Mouse (Mus musculus): ENCODE results near the gene Dnal1.

Gene Dnal1

GRCm38 (mm10) chr12:84126899-84127298 is 12.7 kb downstream of the Dnal1 start:
- DNase-seq (ENCODE audit: extremely low spot score, low spot score): no peak

GRCm38 (mm10) chr12:84128576-84128975 is 14.4 kb downstream of the Dnal1 start:
- no peak for DNase-seq (ENCODE audit: extremely low spot score, low spot score)

- DNase-seq (ENCODE audit: extremely low spot score, low spot score): no peak
Measured at GRCm38 (mm10) chr12:84129931-84130330, 15.8 kb downstream of the Dnal1 start.

GRCm38 (mm10) chr12:84132265-84132664 is 18.1 kb downstream of the Dnal1 start:
- no peak for DNase-seq (ENCODE audit: extremely low spot score, low spot score)

GRCm38 (mm10) chr12:84137131-84137530 is 23.0 kb downstream of the Dnal1 start:
- no peak for DNase-seq (ENCODE audit: extremely low spot score, low spot score)

GRCm38 (mm10) chr12:84140135-84140534 is 26.0 kb downstream of the Dnal1 start:
- no peak for DNase-seq (ENCODE audit: extremely low spot score, low spot score)

GRCm38 (mm10) chr12:84141271-84141670 is 27.1 kb downstream of the Dnal1 start:
- no peak for DNase-seq (ENCODE audit: extremely low spot score, low spot score)

GRCm38 (mm10) chr12:84142281-84143050 is 28.3 kb downstream of the Dnal1 start:
- DNase-seq (ENCODE audit: extremely low spot score, low spot score): no peak

GRCm38 (mm10) chr12:84147954-84148621 is 33.9 kb downstream of the Dnal1 start, which contains the start of gene Pnma1:
Gene Pnma1, minus strand, starts transcription at chr12:84148489.
- DNase-seq (ENCODE audit: extremely low spot score, low spot score): peak; percentile 87

GRCm38 (mm10) chr12:84148622-84149012 is 34.5 kb downstream of the Dnal1 start:
- DNase-seq (ENCODE audit: extremely low spot score, low spot score): no peak

GRCm38 (mm10) chr12:84149971-84150370 is 35.8 kb downstream of the Dnal1 start:
- DNase-seq (ENCODE audit: extremely low spot score, low spot score): no peak

GRCm38 (mm10) chr12:84150976-84151375 is 36.8 kb downstream of the Dnal1 start:
- no peak for DNase-seq (ENCODE audit: extremely low spot score, low spot score)

GRCm38 (mm10) chr12:84151911-84152310 is 37.7 kb downstream of the Dnal1 start:
- DNase-seq (ENCODE audit: extremely low spot score, low spot score): no peak

GRCm38 (mm10) chr12:84152352-84153190 is 38.4 kb downstream of the Dnal1 start:
- no peak for DNase-seq (ENCODE audit: extremely low spot score, low spot score)

- DNase-seq (ENCODE audit: extremely low spot score, low spot score): no peak
Measured at GRCm38 (mm10) chr12:84153414-84153813, 39.2 kb downstream of the Dnal1 start.

GRCm38 (mm10) chr12:84154786-84155522 is 40.8 kb downstream of the Dnal1 start:
- no peak for DNase-seq (ENCODE audit: extremely low spot score, low spot score)

GRCm38 (mm10) chr12:84155523-84155871 is 41.3 kb downstream of the Dnal1 start:
- no peak for DNase-seq (ENCODE audit: extremely low spot score, low spot score)

GRCm38 (mm10) chr12:84156210-84156609 is 42.0 kb downstream of the Dnal1 start:
- DNase-seq (ENCODE audit: extremely low spot score, low spot score): no peak

GRCm38 (mm10) chr12:84158156-84158555 is 44.0 kb downstream of the Dnal1 start:
- no peak for DNase-seq (ENCODE audit: extremely low spot score, low spot score)

GRCm38 (mm10) chr12:84160491-84160890 is 46.3 kb downstream of the Dnal1 start:
- no peak for DNase-seq (ENCODE audit: extremely low spot score, low spot score)

- DNase-seq (ENCODE audit: extremely low spot score, low spot score): no peak
Measured at GRCm38 (mm10) chr12:84161116-84161515, 47.0 kb downstream of the Dnal1 start.

Measured in neural tube, embryonic 10.5 days (tissue).